Mouse (Mus musculus) brain, embryonic 14.5 days (tissue): ENCODE results near the gene Card11.
A peak's percentile ranks its signal among the peaks of the same experiment; 100 is the strongest.

Experiments used
- CTCF ChIP-seq: fragments of 200-500 bp; IDR thresholded peaks from 2 replicates; pipeline ENCODE4 v1.5.1; 2012; ENCODE audit warnings: inconsistent platforms, mild to moderate bottlenecking, moderate library complexity, borderline replicate concordance; ENCODE audit not compliant: insufficient read depth, insufficient read length; ENCODE audit errors: extremely low read depth
- POLR2A ChIP-seq: fragments of 200-500 bp; IDR thresholded peaks from 2 replicates; pipeline ENCODE4 v1.6.1; 2012; ENCODE audit warnings: mild to moderate bottlenecking, inconsistent platforms, borderline replicate concordance; ENCODE audit not compliant: poor library complexity, insufficient read depth, insufficient read length, severe bottlenecking; ENCODE audit errors: extremely low read depth

DNA sequence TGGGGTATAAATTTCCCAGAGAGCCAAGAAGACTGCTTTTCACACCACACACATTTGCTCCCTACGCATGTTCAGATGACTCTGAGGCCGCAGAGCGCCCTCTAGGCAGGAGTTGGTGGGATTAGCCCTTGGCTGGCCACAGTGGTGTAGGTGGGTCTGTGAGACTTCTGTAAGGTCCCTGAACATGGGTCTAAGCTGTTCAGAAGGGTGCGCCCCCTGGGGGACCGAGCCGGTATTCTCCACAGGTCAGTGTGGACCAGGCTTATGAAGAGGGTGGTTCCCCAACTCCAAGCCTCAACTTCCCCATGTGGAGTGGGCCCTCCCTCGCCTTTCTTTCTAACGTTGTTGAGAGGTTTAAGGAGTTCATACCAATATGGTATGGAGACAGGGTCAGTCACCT is 110.8 kb downstream of the Card11 start:
- TF ChIP-seq POLR2A (no peak), CTCF (peak; percentile 39; the same call in 1 of the 2 replicates)
